Mouse (Mus musculus) kidney, postnatal 14 days (tissue): ENCODE measurements around the gene Nmnat3.
"Not testable (repeated sequence)": the region's sequence is repeated elsewhere in the genome, so short reads cannot be mapped to it uniquely, and the experiment has no call there.

ENCODE experiments used
- DNase-seq: peaks from one replicate; pipeline ENCODE4 v3.0.0; 2022; ENCODE audit warnings: mixed read lengths

Gene Nmnat3

DNA sequence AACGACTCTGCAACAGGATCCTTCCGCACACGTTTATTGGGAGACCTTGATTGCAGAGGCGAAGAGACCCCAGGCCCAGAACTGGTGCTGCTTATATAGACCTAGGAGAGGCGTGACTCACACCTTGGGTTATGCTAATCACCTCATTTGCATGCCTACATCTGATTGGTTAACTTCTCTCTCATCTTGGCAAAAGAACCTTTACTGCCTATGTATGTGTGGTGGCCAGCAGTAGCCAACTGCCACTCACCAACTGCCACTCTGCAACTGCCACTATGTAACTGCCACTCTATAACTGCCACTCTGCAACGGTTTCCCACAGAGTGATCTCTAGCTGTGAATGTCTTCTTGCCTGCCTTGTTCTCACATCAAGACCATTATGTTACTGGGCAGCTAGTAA lies at the start of gene Nmnat3:
Gene Nmnat3, plus strand, starts transcription at position 301 of the 400 bp plus-strand sequence.
- not testable (repeated sequence) for DNase-seq

DNA sequence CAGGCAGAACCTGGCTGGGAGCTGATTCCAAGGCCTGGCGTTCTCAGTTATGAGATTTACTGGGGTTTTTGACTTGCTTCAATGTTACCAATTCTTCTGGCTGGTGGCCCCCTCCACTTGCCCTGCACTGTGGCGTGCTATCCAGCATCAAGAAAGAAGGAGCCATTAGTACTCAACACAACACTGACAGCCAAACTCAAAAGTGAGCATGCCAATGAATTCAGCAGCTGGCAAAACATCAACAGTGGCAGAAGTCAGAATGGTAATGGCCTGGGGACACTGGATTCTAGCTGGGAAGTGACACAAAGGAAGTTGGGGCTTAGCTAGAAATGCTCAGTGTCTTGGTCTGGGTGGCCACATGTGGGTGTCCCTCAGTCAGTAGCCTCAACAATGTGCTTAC lies 43.8 kb upstream of the Nmnat3 start:
- no peak for DNase-seq

- DNase-seq: peak; percentile 54
Measured at GRCm38 (mm10) chr9:98244223-98244622, 43.0 kb upstream of the Nmnat3 start.

- DNase-seq: no peak
Measured at GRCm38 (mm10) chr9:98245226-98245625, 42.0 kb upstream of the Nmnat3 start.

DNA sequence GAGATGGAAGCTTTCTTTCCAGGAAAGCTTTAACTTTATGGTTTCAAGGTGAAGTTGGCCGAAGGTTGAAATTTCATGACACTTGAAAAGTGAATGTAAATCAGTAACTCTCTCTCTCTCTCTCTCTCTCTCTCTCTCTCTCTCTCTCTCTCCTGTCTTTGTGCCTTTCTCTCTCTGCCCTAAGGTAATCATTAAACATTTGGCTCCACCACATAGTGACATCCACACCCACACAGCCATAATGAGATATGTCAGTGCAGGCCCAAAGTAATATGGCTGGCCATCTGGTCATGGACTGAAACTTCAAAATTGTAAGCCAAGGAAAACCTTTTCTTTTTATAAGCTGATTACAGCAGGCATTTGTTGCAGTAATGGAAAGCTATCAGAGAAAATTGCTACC lies 40.9 kb upstream of the Nmnat3 start:
- DNase-seq: peak; percentile 17

GRCm38 (mm10) chr9:98260210-98260609 lies 27.0 kb upstream of the Nmnat3 start:
- DNase-seq: no peak

DNA sequence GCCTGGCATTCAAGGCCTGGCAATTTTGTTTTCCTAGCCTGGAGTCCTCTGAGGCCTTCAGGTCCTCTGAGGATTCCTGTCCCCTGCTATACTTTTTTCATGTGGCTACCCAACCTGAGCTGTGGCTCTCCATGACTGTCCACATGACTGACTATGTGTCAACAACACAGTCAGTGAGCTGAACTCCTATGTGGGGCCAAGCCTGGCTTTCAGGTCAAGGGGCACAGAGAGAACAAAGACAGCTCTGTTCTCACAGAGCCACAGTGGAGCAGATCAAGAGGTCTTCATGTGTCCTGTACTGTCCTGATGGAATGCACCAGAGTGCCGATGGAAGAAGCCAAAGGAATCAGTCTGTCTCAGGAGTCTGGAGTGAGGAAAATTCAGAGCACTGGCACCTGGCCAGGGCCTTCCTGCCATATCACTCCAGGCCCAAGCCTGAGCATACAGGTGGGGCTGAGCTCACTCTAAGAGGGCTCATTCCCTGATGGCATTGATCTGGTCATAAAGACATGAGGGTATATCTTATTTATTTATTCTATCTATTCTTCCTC lies 25.7 kb upstream of the Nmnat3 start:
- DNase-seq: peak; percentile 24

GRCm38 (mm10) chr9:98264916-98265315 lies 22.3 kb upstream of the Nmnat3 start:
- no peak for DNase-seq

DNA sequence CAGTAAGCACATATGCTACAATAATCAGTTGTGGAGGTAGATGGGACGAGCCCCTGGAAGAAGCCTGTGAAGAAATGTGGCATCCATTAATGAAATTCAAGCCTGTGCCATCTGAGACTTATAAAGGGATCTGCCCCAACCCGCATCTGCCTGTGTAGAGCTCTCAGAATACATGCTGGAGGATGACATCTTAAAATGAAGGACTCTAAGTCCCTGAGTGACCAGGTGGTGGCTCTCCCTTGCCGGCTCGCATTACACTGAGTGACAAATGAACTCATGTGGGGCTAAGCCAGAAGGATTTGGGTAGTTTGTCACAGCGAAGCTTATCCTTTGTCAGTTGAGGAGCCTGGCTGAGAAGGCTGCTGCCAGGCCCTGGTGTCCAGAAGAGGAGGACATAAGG lies 14.5 kb upstream of the Nmnat3 start:
- no peak for DNase-seq

- peak; percentile 22 for DNase-seq
Measured at GRCm38 (mm10) chr9:98275080-98275479, 12.2 kb upstream of the Nmnat3 start.

GRCm38 (mm10) chr9:98280162-98280561 lies 7.1 kb upstream of the Nmnat3 start:
- no peak for DNase-seq

- no peak for DNase-seq
Measured at GRCm38 (mm10) chr9:98285606-98286301, 1.5 kb upstream of the Nmnat3 start.

DNA sequence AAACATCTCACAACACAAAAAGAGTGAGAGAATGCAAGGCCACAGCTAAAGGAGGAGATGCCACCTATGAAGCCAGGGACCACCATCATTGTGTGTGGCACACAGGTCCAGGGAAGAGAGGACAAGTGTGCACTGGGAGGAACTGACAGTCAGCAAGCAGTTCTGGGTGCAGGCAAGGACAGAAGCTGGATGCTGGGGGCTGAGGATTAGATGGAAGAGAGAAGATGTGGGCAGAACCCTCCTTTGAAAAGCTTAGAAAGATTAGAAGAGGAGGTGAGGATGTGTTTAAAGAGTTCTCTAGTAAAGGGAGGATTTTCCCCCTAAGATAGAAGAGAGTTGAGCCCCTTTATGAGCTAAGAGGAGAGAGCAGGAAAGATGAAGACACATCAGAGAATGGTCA lies 2.4 kb downstream of the Nmnat3 start:
- no peak for DNase-seq

GRCm38 (mm10) chr9:98290591-98290990 lies 3.4 kb downstream of the Nmnat3 start:
- DNase-seq: no peak

GRCm38 (mm10) chr9:98296383-98297201 lies 9.4 kb downstream of the Nmnat3 start:
- DNase-seq: peak; percentile 95

- DNase-seq: peak; percentile 23
Measured at GRCm38 (mm10) chr9:98297234-98297936, 10.2 kb downstream of the Nmnat3 start.

- peak; percentile 23 for DNase-seq
Measured at GRCm38 (mm10) chr9:98297937-98298595, 10.8 kb downstream of the Nmnat3 start.

DNA sequence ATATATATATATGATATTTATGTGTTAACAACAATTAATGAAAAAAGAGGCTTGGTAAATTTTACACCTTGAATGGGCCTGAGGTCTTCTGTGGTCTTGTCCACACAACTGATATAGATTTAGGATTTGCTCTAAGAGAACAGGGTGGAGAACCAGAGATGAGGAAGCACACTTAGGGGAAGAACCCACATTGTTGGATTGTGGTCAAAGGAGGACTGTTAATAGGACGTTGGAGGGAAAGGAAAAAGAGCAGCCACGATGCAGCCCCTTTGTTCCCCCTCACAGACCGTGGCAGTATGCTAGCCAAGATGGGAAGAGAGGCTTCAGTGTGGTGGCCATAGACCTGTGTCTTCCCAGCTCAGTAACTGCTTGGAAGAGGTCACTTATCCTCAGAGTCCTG lies 11.5 kb downstream of the Nmnat3 start:
- DNase-seq: no peak

GRCm38 (mm10) chr9:98299235-98299634 lies 12.0 kb downstream of the Nmnat3 start:
- no peak for DNase-seq

GRCm38 (mm10) chr9:98300582-98300981 lies 13.3 kb downstream of the Nmnat3 start:
- DNase-seq: no peak

GRCm38 (mm10) chr9:98307011-98307410 lies 19.8 kb downstream of the Nmnat3 start:
- DNase-seq: no peak

DNA sequence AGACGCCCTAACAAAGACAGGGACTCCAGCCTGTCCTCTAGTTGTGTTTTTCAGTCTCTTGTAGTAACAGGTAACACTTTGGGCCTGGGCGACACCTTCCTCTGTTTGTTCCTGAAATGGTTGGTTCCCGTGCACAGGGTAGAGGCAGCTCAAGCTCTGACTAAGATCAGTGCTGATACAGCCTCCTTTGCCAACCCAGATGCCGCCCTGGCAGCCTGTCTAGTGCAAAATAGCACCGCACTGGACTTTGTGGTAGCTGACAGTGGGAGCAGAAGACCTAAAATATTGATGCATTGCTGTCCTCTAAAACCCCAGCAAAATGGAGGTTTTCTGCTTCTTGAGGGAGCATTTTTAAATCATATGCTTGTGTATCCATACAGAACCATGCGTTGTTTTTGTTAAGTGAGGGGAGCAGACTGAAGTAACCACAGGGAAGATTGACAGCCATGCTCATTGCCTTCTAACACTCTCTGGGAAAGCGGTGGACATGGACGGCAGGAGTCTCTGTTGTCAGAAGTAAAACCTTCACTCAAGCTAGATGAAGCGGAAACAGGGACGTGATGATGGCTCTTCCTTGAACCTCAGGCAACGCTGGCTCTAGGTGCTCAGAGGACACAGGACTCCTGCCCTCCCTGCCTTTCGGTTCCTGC lies 24.2 kb downstream of the Nmnat3 start:
- no peak for DNase-seq
